Mouse (Mus musculus): ENCODE measurements around the gene Nav1. TPM values are rescaled to one million over a fixed set of nuclear protein-coding genes. Genes with fewer than 3 reads are reported as not detected.

Nav1 gene
- total RNA-seq, 2 experiments from 2014 or later, result 6.2 to 44.1 TPM

- no peak; the same call in 1 of the 2 replicates for ATAC-seq (ENCODE audit: poor library complexity, severe bottlenecking)
These were observed 83.8 kb downstream of the Nav1 start for GRCm38 (mm10) chr1:135523344-135523743.

GRCm38 (mm10) chr1:135520550-135521168, 86.4 kb downstream of the Nav1 start:
- ATAC-seq (ENCODE audit: poor library complexity, severe bottlenecking), result no peak

- ATAC-seq (ENCODE audit: poor library complexity, severe bottlenecking), result no peak
These were observed 88.4 kb downstream of the Nav1 start for GRCm38 (mm10) chr1:135518661-135519060.

- no peak for ATAC-seq (ENCODE audit: poor library complexity, severe bottlenecking)
These were observed 89.6 kb downstream of the Nav1 start for GRCm38 (mm10) chr1:135517469-135517868.

- ATAC-seq (ENCODE audit: poor library complexity, severe bottlenecking), result peak; percentile 93
These were observed 90.4 kb downstream of the Nav1 start for GRCm38 (mm10) chr1:135516511-135517305.

GRCm38 (mm10) chr1:135515633-135516238, 91.4 kb downstream of the Nav1 start:
- no peak for ATAC-seq (ENCODE audit: poor library complexity, severe bottlenecking)

GRCm38 (mm10) chr1:135514913-135515632, 92.0 kb downstream of the Nav1 start:
- ATAC-seq (ENCODE audit: poor library complexity, severe bottlenecking), result no peak

- no peak for ATAC-seq (ENCODE audit: poor library complexity, severe bottlenecking)
These were observed 93.0 kb downstream of the Nav1 start for GRCm38 (mm10) chr1:135514046-135514445.

- no peak for ATAC-seq (ENCODE audit: poor library complexity, severe bottlenecking)
These were observed 93.6 kb downstream of the Nav1 start for GRCm38 (mm10) chr1:135513464-135513863.

- ATAC-seq (ENCODE audit: poor library complexity, severe bottlenecking), result peak; percentile 44
These were observed 96.6 kb downstream of the Nav1 start for GRCm38 (mm10) chr1:135510346-135510977.

GRCm38 (mm10) chr1:135509145-135510084, 97.7 kb downstream of the Nav1 start:
- peak; percentile 63 for ATAC-seq (ENCODE audit: poor library complexity, severe bottlenecking)

GRCm38 (mm10) chr1:135508349-135508634, 98.8 kb downstream of the Nav1 start:
- ATAC-seq (ENCODE audit: poor library complexity, severe bottlenecking), result no peak

- no peak for ATAC-seq (ENCODE audit: poor library complexity, severe bottlenecking)
These were observed 99.3 kb downstream of the Nav1 start for GRCm38 (mm10) chr1:135507572-135508348.

GRCm38 (mm10) chr1:135505499-135505898, 101.6 kb downstream of the Nav1 start:
- ATAC-seq (ENCODE audit: poor library complexity, severe bottlenecking), result no peak

GRCm38 (mm10) chr1:135503436-135503835, 103.7 kb downstream of the Nav1 start:
- ATAC-seq (ENCODE audit: poor library complexity, severe bottlenecking), result no peak

- no peak for ATAC-seq (ENCODE audit: poor library complexity, severe bottlenecking)
These were observed 104.3 kb downstream of the Nav1 start for GRCm38 (mm10) chr1:135502750-135503149.

GRCm38 (mm10) chr1:135502135-135502534, 105.0 kb downstream of the Nav1 start:
- ATAC-seq (ENCODE audit: poor library complexity, severe bottlenecking), result no peak

GRCm38 (mm10) chr1:135498455-135499358, 108.4 kb downstream of the Nav1 start:
- ATAC-seq (ENCODE audit: poor library complexity, severe bottlenecking), result no peak

Data from megakaryocyte, adult 5-6 weeks (primary cell).